19 mouse cellular contexts compared by ENCODE assay signal in genomic region chr7:97334406-97334805, GRCm38 (mm10). TPM values are rescaled to one million over a fixed set of nuclear protein-coding genes. Genes with fewer than 3 reads are reported as not detected.
DNase-seq lines count a peak whose midpoint lies in the region.
"Had no signal": no experiment of that assay in that cellular context is flagged by ENCODE, and none has a peak within 500 bp of the region (broad histone marks: within the 10 kb centered on the region; RNA-seq: fewer than 3 reads in every experiment).

No protein-coding gene starts in this region.

- DNase-seq in cerebellum, adult 11-12 months: peak; percentile 75
- no peak for DNase-seq in cerebellum, postnatal 4 days (ENCODE audit: low spot score in 2 of 2)
- peak; percentile 87 for DNase-seq in brain, adult 2 months (ENCODE audit: low read depth, low spot score)
- peak; percentile 28 for DNase-seq in cerebellum, adult 8-10 months
- peak; percentile 36 to 39 for DNase-seq in cerebellum, postnatal 14 days
- no peak for DNase-seq in adrenal gland, adult 18-20 months (ENCODE audit: low spot score in 2 of 2)
- DNase-seq in lung, postnatal 4 days: no peak
- no peak for DNase-seq in gastrocnemius, adult 18-20 months (ENCODE audit: low spot score)
- DNase-seq: adrenal gland, adult 2 months; adrenal gland, postnatal 25 days; B cell, adult 2 months; forebrain, postnatal 0 days; gastrocnemius, postnatal 25 days; heart, adult 18-20 months; heart, postnatal 14 days; heart, postnatal 4 days; kidney, adult 18-20 months; kidney, adult 9 months had no signal

RNA-seq across cellular contexts. Expression of gene Kctd21, which starts 2.3 kb away (rescaled TPM):
- 10 to 100 TPM; 10.6 to 11.5 TPM for total RNA-seq in adrenal gland, adult 18-20 months (2021)
- 1 to 10 TPM; 4.1 to 4.4 TPM for total RNA-seq in gastrocnemius, adult 18-20 months (2021)

RNA-seq across cellular contexts. Expression of gene Usp35, which starts 2.6 kb away (rescaled TPM):
- 10 to 100 TPM in 1 of 2 experiments, 1 to 10 TPM in 1; 8.4 to 10.6 TPM for total RNA-seq in adrenal gland, adult 18-20 months (2021)
- total RNA-seq in gastrocnemius, adult 18-20 months (2021): under 1 TPM; 0.31 to 0.43 TPM
- total RNA-seq: common myeloid progenitor, adult 5-6 weeks had no signal

RNA-seq across cellular contexts. Expression of gene Alg8, which starts 37.0 kb away (rescaled TPM):
- total RNA-seq in adrenal gland, adult 18-20 months (2021): 10 to 100 TPM; 14.0 to 15.2 TPM
- 1 to 10 TPM; 3.2 to 3.5 TPM for total RNA-seq in gastrocnemius, adult 18-20 months (2021)

Comparison
In these comparisons a context has a peak if more than half of its experiments do, and no peak if none do; other contexts are left out.
1. DNase-seq: peak in cerebellum, adult 11-12 months (single experiment), brain, adult 2 months (single experiment), cerebellum, adult 8-10 months (single experiment) and cerebellum, postnatal 14 days (2 of 2); none in cerebellum, postnatal 4 days (0 of 2), adrenal gland, adult 18-20 months (0 of 2), lung, postnatal 4 days (0 of 2) and gastrocnemius, adult 18-20 months (single experiment).
2. RNA of gene Usp35, which starts 2.6 kb away (total RNA-seq): 8.4 to 10.6 TPM in adrenal gland, adult 18-20 months; 0.31 to 0.43 TPM in gastrocnemius, adult 18-20 months; every median in the first group is over 4 times any median in the second.